Mouse (Mus musculus): ENCODE data around the gene Vmn2r113. TPM values are rescaled to one million over a fixed set of nuclear protein-coding genes. Genes with fewer than 3 reads are reported as not detected.
"Not testable (repeated sequence)": the region's sequence is repeated elsewhere in the genome, so short reads cannot be mapped to it uniquely, and the experiment has no call there.

Gene Vmn2r113
- polyA plus RNA-seq (2015; fragmentation: Nextera tagmentation; extraction: Ambion mirVana), result not detected in 2 replicates

DNA sequence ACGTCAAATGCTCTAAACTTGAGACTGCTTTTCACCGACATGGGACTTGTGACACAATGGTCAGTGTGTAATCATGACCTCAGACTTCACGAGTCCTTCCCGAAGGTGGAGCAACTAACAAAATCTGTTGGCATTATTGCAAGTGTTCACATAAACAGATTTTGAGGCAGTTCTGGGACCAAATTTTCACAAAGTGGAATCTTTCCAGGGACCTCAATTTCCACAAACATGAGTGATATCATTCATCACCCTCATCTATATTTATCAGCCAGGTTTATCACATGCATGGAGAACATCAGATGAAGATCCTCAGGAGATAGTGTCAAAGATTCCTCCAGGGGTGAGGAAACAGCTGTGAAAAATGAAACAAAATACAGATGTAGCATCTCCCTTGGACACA lies at the start of gene Vmn2r113:
Gene Vmn2r113, plus strand, starts transcription at position 301 of the 400 bp plus-strand sequence.
- not testable (repeated sequence) for H3K9ac ChIP-seq; H3K4me1 ChIP-seq (replicated peaks); ATAC-seq (ENCODE audit: insufficient read depth); H3K27ac ChIP-seq (replicated peaks); H3K4me3 ChIP-seq (replicated peaks); H3K9me3 ChIP-seq (replicated peaks); H3K27me3 ChIP-seq; H3K4me2 ChIP-seq; H3K36me3 ChIP-seq (replicated peaks)
- WGBS (ENCODE audit: insufficient replicate concordance), result no CpG with 5 or more reads among the region's 4 CpGs

Other genes starting within 250 kb of the Vmn2r113 start
- 1.8 and 2.0 TPM in 2 replicates for gene Zfp945, start 75.8 kb upstream of the Vmn2r113 start, polyA plus RNA-seq (2015; fragmentation: Nextera tagmentation; extraction: Ambion mirVana)
- gene Vmn2r-ps130, start 118.2 kb downstream of the Vmn2r113 start, polyA plus RNA-seq (2015; fragmentation: Nextera tagmentation; extraction: Ambion mirVana), result not detected in 2 replicates

All from liver, embryonic 15.5 days (tissue).